Mouse (Mus musculus) embryonic facial prominence, embryonic 11.5 days (tissue): Measurements from ENCODE around the gene Tas2r126. TPM values are rescaled to one million over a fixed set of nuclear protein-coding genes. Genes with fewer than 3 reads are reported as not detected.

Experiments
- ATAC-seq: fragments of 200-750 bp; cut with Nextera tagmentation; replicated peaks from 2 replicates; pipeline ENCODE4 v1.8.0; 2017; ENCODE audit warnings: low read depth; ENCODE audit not compliant: insufficient number of reproducible peaks, low FRiP score, low TSS enrichment
- DNase-seq: peaks from one replicate; pipeline ENCODE4 v3.0.0-alpha.2; 2015; ENCODE audit warnings: low spot score
- H3K27ac ChIP-seq: fragments of 300-500 bp; sonication (generic); replicated peaks from 2 replicates; pipeline ENCODE4 v1.5.1; 2014; ENCODE audit warnings: mild to moderate bottlenecking, low read depth, low read length, control low read depth
- H3K27me3 ChIP-seq: fragments of 300-500 bp; sonication (generic); 2 replicates; pipeline ENCODE4 v1.6.1; 2014; ENCODE audit warnings: mild to moderate bottlenecking, low read length, moderate library complexity, mixed read lengths; ENCODE audit not compliant: control insufficient read depth, insufficient read depth
- H3K36me3 ChIP-seq: fragments of 300-500 bp; sonication (generic); replicated peaks from 2 replicates; pipeline ENCODE4 v1.6.1; 2014; ENCODE audit warnings: low read depth, mild to moderate bottlenecking, low read length, moderate library complexity, mixed read lengths; ENCODE audit not compliant: control insufficient read depth, insufficient read depth
- H3K4me1 ChIP-seq: fragments of 300-500 bp; sonication (generic); 2 replicates; pipeline ENCODE4 v1.6.1; 2014; ENCODE audit warnings: low read length, mixed read lengths; ENCODE audit not compliant: control insufficient read depth, insufficient read depth
- H3K4me2 ChIP-seq: fragments of 300-500 bp; sonication (generic); 2 replicates; pipeline ENCODE4 v1.6.1; 2014; ENCODE audit warnings: low read depth, mild to moderate bottlenecking, control low read depth, low read length, moderate library complexity
- H3K4me3 ChIP-seq: fragments of 300-500 bp; sonication (generic); 2 replicates; pipeline ENCODE4 v1.5.1; 2014; ENCODE audit warnings: low read depth, low read length, control low read depth
- H3K9ac ChIP-seq: fragments of 300-500 bp; sonication (generic); replicated peaks from 2 replicates; pipeline ENCODE4 v1.6.1; 2014; ENCODE audit warnings: mild to moderate bottlenecking, control low read depth, low read length
- H3K9me3 ChIP-seq: fragments of 300-500 bp; sonication (generic); replicated peaks from 2 replicates; pipeline ENCODE4 v1.6.1; 2016; ENCODE audit warnings: mild to moderate bottlenecking, low read length, inconsistent platforms, mixed read lengths; ENCODE audit not compliant: control insufficient read depth
- WGBS: fragments of 180-500 bp; shearing (Covaris S2); extraction: QIAGEN DNeasy Blood & Tissue Kit; methylation state at CpG from one replicate; pipeline ENCODE4 v1.1.7; 2014; 5-methylcytosine and 5-hydroxymethylcytosine counted together
- polyA plus RNA-seq: library from polyadenylated mRNA; unstranded; fragments of >200 nt; fragmentation: Nextera tagmentation; extraction: Ambion mirVana; gene quantifications from 2 replicates; pipeline ENCODE4 v1.2.1, GENCODE M21; 2014

Tas2r126 gene
- polyA plus RNA-seq, 1 experiment from 2014 or later, result not detected

GRCm38 (mm10) chr6:42405134-42405533 is 29.2 kb upstream of the Tas2r126 start, which contains the start of gene Tas2r135:
Gene Tas2r135, plus strand, starts transcription at chr6:42405434.
- ATAC-seq (no peak), DNase-seq (no peak)
- Histone ChIP-seq H3K27me3 (no peaks in the 10 kb centered on the region), H3K9ac (no peak within 1 kb of the TSS), H3K9me3 (no peaks in the 10 kb centered on the region), H3K4me2 (no peak within 1 kb of the TSS), H3K27ac (no peak within 1 kb of the TSS), H3K36me3 (no peaks in the 10 kb centered on the region), H3K4me1 (no peaks in the 10 kb centered on the region), H3K4me3 (no peak within 1 kb of the TSS)
- 81% methylated on average over 2 of the region's 2 CpGs for WGBS

DNA sequence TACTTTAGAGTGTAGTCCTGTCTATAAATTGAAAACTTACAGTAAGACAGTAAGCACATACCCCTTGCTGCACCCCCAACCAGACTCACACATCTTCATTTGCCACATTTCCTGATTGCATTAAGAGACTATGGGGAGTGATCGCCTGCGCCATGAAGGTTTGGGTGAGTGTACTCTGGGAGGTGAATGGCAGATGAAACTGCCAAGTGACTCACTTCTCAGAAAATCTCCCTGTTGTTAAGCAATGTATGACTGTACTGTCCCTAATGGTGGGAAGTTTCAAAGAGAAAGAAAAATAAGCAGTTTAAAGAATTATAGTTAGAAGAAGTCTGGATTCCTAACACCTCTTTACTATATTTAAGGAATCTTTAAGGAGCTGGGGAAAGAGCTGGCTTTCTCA is 14.9 kb upstream of the Tas2r126 start:
- ATAC-seq, result no peak
- H3K27ac ChIP-seq, result no peak overlapping the region
- no peaks in the 10 kb centered on the region for H3K36me3 ChIP-seq
- 86% methylated on average over 2 of the region's 2 CpGs for WGBS
- H3K9me3 ChIP-seq, result no peaks in the 10 kb centered on the region
- no peak overlapping the region for H3K9ac ChIP-seq
- no peak for DNase-seq
- no peak overlapping the region for H3K4me2 ChIP-seq
- no peak overlapping the region for H3K4me3 ChIP-seq
- H3K4me1 ChIP-seq, result no peaks in the 10 kb centered on the region
- H3K27me3 ChIP-seq, result no peaks in the 10 kb centered on the region

- H3K9me3 ChIP-seq, result no peaks in the 10 kb centered on the region
- H3K27ac ChIP-seq, result no peak overlapping the region
- H3K4me2 ChIP-seq, result no peak overlapping the region
- ATAC-seq (no peak), DNase-seq (no peak)
- H3K27me3 ChIP-seq, result no peaks in the 10 kb centered on the region
- H3K4me1 ChIP-seq, result no peaks in the 10 kb centered on the region
- H3K9ac ChIP-seq, result no peak overlapping the region
- H3K4me3 ChIP-seq, result no peak overlapping the region
- WGBS, result 74% methylated on average over 2 of the region's 2 CpGs
- no peaks in the 10 kb centered on the region for H3K36me3 ChIP-seq
These were observed 12.9 kb upstream of the Tas2r126 start for GRCm38 (mm10) chr6:42421439-42421838.

DNA sequence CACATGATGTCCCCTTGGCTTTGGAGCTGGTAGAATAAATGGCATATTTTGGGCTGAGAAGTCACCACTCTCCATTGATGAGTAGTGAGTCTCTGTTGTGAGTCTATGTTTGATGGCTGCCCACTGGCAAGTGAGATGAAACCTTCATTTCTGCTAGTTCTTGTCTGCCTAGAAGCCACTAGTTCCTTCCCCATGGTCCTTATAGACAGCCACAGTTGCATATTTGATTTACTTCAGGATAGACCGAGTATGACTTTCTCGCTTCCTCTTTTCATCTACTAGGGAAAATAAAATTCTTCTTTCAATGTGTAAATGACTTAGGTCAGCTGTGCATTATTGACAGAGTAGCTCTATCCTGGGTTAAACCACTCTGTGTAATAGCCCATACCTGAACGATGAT is 9.9 kb upstream of the Tas2r126 start:
- H3K27me3 ChIP-seq, result no peaks in the 10 kb centered on the region
- 88% methylated on average over 3 of the region's 3 CpGs for WGBS
- no peak overlapping the region for H3K9ac ChIP-seq
- no peak overlapping the region for H3K27ac ChIP-seq
- no peaks in the 10 kb centered on the region for H3K4me1 ChIP-seq
- H3K36me3 ChIP-seq, result no peaks in the 10 kb centered on the region
- DNase-seq (no peak), ATAC-seq (no peak)
- H3K4me3 ChIP-seq, result no peak overlapping the region
- no peaks in the 10 kb centered on the region for H3K9me3 ChIP-seq
- H3K4me2 ChIP-seq, result no peak overlapping the region

- no peaks in the 10 kb centered on the region for H3K27me3 ChIP-seq
- 85% methylated on average over 4 of the region's 4 CpGs for WGBS
- ATAC-seq (no peak), DNase-seq (no peak)
- H3K36me3 ChIP-seq, result no peaks in the 10 kb centered on the region
- H3K4me1 ChIP-seq, result no peaks in the 10 kb centered on the region
- no peaks in the 10 kb centered on the region for H3K9me3 ChIP-seq
- H3K4me3 ChIP-seq, result no peak overlapping the region
- no peak overlapping the region for H3K4me2 ChIP-seq
- H3K9ac ChIP-seq, result no peak overlapping the region
- H3K27ac ChIP-seq, result no peak overlapping the region
These were observed 8.0 kb upstream of the Tas2r126 start for GRCm38 (mm10) chr6:42426337-42426736.

DNA sequence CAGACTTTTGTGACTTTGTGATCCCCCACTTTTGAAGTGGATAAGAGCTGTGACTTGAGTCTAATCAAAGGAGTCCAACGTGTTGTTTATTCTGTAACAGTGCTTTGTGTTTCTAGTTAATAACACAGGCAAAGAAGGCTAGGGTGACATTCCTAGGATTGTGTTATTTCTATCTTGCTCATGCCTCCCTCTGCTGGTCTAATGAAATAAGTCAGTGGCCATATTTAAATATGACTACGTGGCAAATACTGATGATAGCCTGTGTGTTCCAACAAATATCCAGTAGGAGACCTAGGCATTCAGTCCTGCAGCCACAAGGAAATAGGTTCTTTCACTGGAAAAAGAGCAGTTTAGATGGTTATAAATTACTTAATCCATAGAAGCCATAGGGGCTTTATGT is 781 bp upstream of the Tas2r126 start:
- no peak overlapping the region for H3K27ac ChIP-seq
- H3K4me3 ChIP-seq, result no peak overlapping the region
- DNase-seq (no peak), ATAC-seq (no peak)
- no peaks in the 10 kb centered on the region for H3K9me3 ChIP-seq
- no peak overlapping the region for H3K9ac ChIP-seq
- H3K4me2 ChIP-seq, result no peak overlapping the region
- no peaks in the 10 kb centered on the region for H3K27me3 ChIP-seq
- H3K4me1 ChIP-seq, result no peaks in the 10 kb centered on the region
- 67% methylated on average over 2 of the region's 2 CpGs for WGBS
- no peaks in the 10 kb centered on the region for H3K36me3 ChIP-seq

DNA sequence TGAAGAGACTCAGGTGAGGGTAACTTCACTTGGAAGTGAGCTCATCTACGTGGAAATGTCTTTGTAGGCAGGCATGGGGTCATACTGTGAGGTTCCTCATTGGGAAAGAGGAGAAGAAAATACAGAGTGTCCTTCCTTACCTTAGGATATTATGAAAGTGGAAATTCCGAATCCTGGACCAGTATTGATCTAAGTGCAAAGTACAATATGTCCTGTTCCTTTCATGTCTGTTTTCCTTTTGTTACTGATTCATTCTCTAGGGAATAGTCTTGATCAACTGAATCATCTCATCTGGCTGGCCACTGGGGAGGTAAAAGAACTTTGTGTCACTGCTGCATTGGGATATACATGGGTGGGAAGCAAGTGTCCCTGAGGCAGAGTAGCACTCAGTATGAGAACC is 1.2 kb downstream of the Tas2r126 start:
- Histone ChIP-seq H3K4me3 (no peak overlapping the region), H3K4me1 (no peaks in the 10 kb centered on the region), H3K27ac (no peak overlapping the region), H3K9me3 (no peaks in the 10 kb centered on the region), H3K4me2 (no peak overlapping the region), H3K36me3 (no peaks in the 10 kb centered on the region), H3K27me3 (no peaks in the 10 kb centered on the region), H3K9ac (no peak overlapping the region)
- no peak for DNase-seq
- WGBS, result 72% methylated on average over 2 of the region's 2 CpGs
- no peak for ATAC-seq

- Histone ChIP-seq H3K4me3 (no peak overlapping the region), H3K9ac (no peak overlapping the region), H3K4me1 (no peaks in the 10 kb centered on the region), H3K27me3 (no peaks in the 10 kb centered on the region), H3K4me2 (no peak overlapping the region), H3K9me3 (no peaks in the 10 kb centered on the region), H3K36me3 (no peaks in the 10 kb centered on the region), H3K27ac (no peak overlapping the region)
- DNase-seq (no peak), ATAC-seq (no peak)
- 71% methylated on average over 2 of the region's 2 CpGs for WGBS
These were observed 7.1 kb downstream of the Tas2r126 start for GRCm38 (mm10) chr6:42441395-42441794.
